Mouse (Mus musculus): ENCODE data around the gene Adarb2. TPM values are rescaled to one million over a fixed set of nuclear protein-coding genes. Genes with fewer than 3 reads are reported as not detected.

Gene Adarb2
- total RNA-seq, 2 experiments from 2014 or later, result 39.8 to 49.8 TPM

- no peak overlapping the region for H3K27ac ChIP-seq
- no peak overlapping the region for H3K4me3 ChIP-seq
- DNase-seq (ENCODE audit: low spot score in 2 of 2), result no peak
- TF ChIP-seq CTCF (conservative IDR thresholded peaks at IDR 0.05), result no peak
Observed at GRCm38 (mm10) chr13:8633385-8634337, 431.0 kb downstream of the Adarb2 start.

GRCm38 (mm10) chr13:8642084-8642483, 439.4 kb downstream of the Adarb2 start:
- Histone ChIP-seq H3K27ac (no peak overlapping the region), H3K4me3 (no peak overlapping the region)
- no peak for DNase-seq (ENCODE audit: low spot score in 2 of 2)
- no peak for TF ChIP-seq CTCF (conservative IDR thresholded peaks at IDR 0.05)

- no peak for TF ChIP-seq CTCF (conservative IDR thresholded peaks at IDR 0.05)
- DNase-seq (ENCODE audit: low spot score in 2 of 2), result no peak
- Histone ChIP-seq H3K27ac (no peak overlapping the region), H3K4me3 (no peak overlapping the region)
Observed at GRCm38 (mm10) chr13:8643920-8644319, 441.3 kb downstream of the Adarb2 start.

- TF ChIP-seq CTCF (conservative IDR thresholded peaks at IDR 0.05), result no peak
- no peak for DNase-seq (ENCODE audit: low spot score in 2 of 2)
- H3K27ac ChIP-seq, result no peak overlapping the region
- H3K4me3 ChIP-seq, result no peak overlapping the region
Observed at GRCm38 (mm10) chr13:8644805-8645679, 442.4 kb downstream of the Adarb2 start.

GRCm38 (mm10) chr13:8649261-8649660, 446.6 kb downstream of the Adarb2 start:
- no peak for TF ChIP-seq CTCF (conservative IDR thresholded peaks at IDR 0.05)
- Histone ChIP-seq H3K27ac (no peak overlapping the region), H3K4me3 (no peak overlapping the region)
- no peak for DNase-seq (ENCODE audit: low spot score in 2 of 2)

- Histone ChIP-seq H3K4me3 (no peak overlapping the region), H3K27ac (no peak overlapping the region)
- no peak for TF ChIP-seq CTCF (conservative IDR thresholded peaks at IDR 0.05)
- DNase-seq (ENCODE audit: low spot score in 2 of 2), result no peak
Observed at GRCm38 (mm10) chr13:8664615-8665240, 462.1 kb downstream of the Adarb2 start.

- H3K4me3 ChIP-seq, result no peak overlapping the region
- no peak for DNase-seq (ENCODE audit: low spot score in 2 of 2)
- no peak overlapping the region for H3K27ac ChIP-seq
- no peak for TF ChIP-seq CTCF (conservative IDR thresholded peaks at IDR 0.05)
Observed at GRCm38 (mm10) chr13:8677174-8677573, 474.5 kb downstream of the Adarb2 start.

GRCm38 (mm10) chr13:8680470-8681129, 477.9 kb downstream of the Adarb2 start:
- TF ChIP-seq CTCF (conservative IDR thresholded peaks at IDR 0.05), result no peak
- no peak for DNase-seq (ENCODE audit: low spot score in 2 of 2)
- H3K27ac ChIP-seq, result no peak overlapping the region
- no peak overlapping the region for H3K4me3 ChIP-seq

- no peak overlapping the region for H3K27ac ChIP-seq
- H3K4me3 ChIP-seq, result no peak overlapping the region
- no peak for TF ChIP-seq CTCF (conservative IDR thresholded peaks at IDR 0.05)
- DNase-seq (ENCODE audit: low spot score in 2 of 2), result no peak
Observed at GRCm38 (mm10) chr13:8691448-8691847, 488.8 kb downstream of the Adarb2 start.

GRCm38 (mm10) chr13:8692787-8693186, 490.1 kb downstream of the Adarb2 start:
- no peak for TF ChIP-seq CTCF (conservative IDR thresholded peaks at IDR 0.05)
- Histone ChIP-seq H3K27ac (no peak overlapping the region), H3K4me3 (no peak overlapping the region)
- no peak for DNase-seq (ENCODE audit: low spot score in 2 of 2)

GRCm38 (mm10) chr13:8698451-8698850, 495.8 kb downstream of the Adarb2 start:
- no peak for DNase-seq (ENCODE audit: low spot score in 2 of 2)
- Histone ChIP-seq H3K27ac (no peak overlapping the region), H3K4me3 (no peak overlapping the region)
- no peak for TF ChIP-seq CTCF (conservative IDR thresholded peaks at IDR 0.05)

GRCm38 (mm10) chr13:8699831-8700230, 497.2 kb downstream of the Adarb2 start:
- DNase-seq (ENCODE audit: low spot score in 2 of 2), result no peak
- no peak for TF ChIP-seq CTCF (conservative IDR thresholded peaks at IDR 0.05)
- no peak overlapping the region for H3K4me3 ChIP-seq

More at GRCm38 (mm10) chr13:8699831-8700230, 497.2 kb downstream of the Adarb2 start:
- H3K27ac ChIP-seq, result no peak overlapping the region
